ENCODE assay signal across 22 mouse cellular contexts in genomic region chr11:70265819-70266218, GRCm38 (mm10). TPM values are rescaled to one million over a fixed set of nuclear protein-coding genes. Genes with fewer than 3 reads are reported as not detected.
A peak's percentile ranks its signal among the peaks of the same experiment; 100 is the strongest.
DNase-seq lines count a peak whose midpoint lies in the region; ATAC-seq and TF ChIP-seq lines count a peak whose summit lies in the region.
"Had no signal": no experiment of that assay in that cellular context is flagged by ENCODE, and none has a peak within 500 bp of the region (broad histone marks: within the 10 kb centered on the region; RNA-seq: fewer than 3 reads in every experiment).

No protein-coding gene starts in this region.

- no peak for ATAC-seq in embryonic facial prominence, embryonic 13.5 days (ENCODE audit: insufficient number of reproducible peaks, insufficient read depth, low FRiP score, low TSS enrichment, low read depth)
- ATAC-seq in heart, embryonic 15.5 days (replicated peaks; ENCODE audit: insufficient number of reproducible peaks, insufficient read depth, low FRiP score, low read depth): no peak
- no peak for ATAC-seq in heart, embryonic 11.5 days (replicated peaks; ENCODE audit: insufficient number of reproducible peaks, low FRiP score, low TSS enrichment)
- ATAC-seq: forebrain, embryonic 15.5 days had no signal

- H3K36me3 ChIP-seq in embryonic facial prominence, embryonic 13.5 days: no peaks in the 10 kb centered on the region
- no peaks in the 10 kb centered on the region for H3K36me3 ChIP-seq in embryonic facial prominence, embryonic 10.5 days (replicated peaks)
- H3K36me3 ChIP-seq in heart, embryonic 15.5 days: no peaks in the 10 kb centered on the region
- H3K36me3 ChIP-seq in heart, embryonic 11.5 days (ENCODE audit: control insufficient read depth, insufficient read depth, low read length): no peaks in the 10 kb centered on the region
- H3K36me3 ChIP-seq in thymus, adult 2 months (ENCODE audit: control insufficient read depth, insufficient read depth, low read length): no peaks in the 10 kb centered on the region
- H3K36me3 ChIP-seq: forebrain, embryonic 10.5 days; forebrain, embryonic 15.5 days; heart, embryonic 10.5 days; hindbrain, embryonic 10.5 days; hindbrain, embryonic 15.5 days; lung, embryonic 15.5 days; midbrain, embryonic 12.5 days; neural tube, embryonic 12.5 days had no signal

- TF ChIP-seq CTCF in thymus, adult 2 months (IDR thresholded peaks at IDR 0.05; ENCODE audit: borderline replicate concordance, control insufficient read depth, extremely low read depth, insufficient read depth, low read length, poor library complexity): no peak

- no peak overlapping the region for H3K4me2 ChIP-seq in embryonic facial prominence, embryonic 13.5 days
- H3K4me2 ChIP-seq in heart, embryonic 15.5 days: no peak overlapping the region
- no peak overlapping the region for H3K4me2 ChIP-seq in heart, embryonic 11.5 days
- H3K4me2 ChIP-seq: forebrain, embryonic 15.5 days; hindbrain, embryonic 15.5 days; liver, embryonic 11.5 days; lung, embryonic 15.5 days; midbrain, embryonic 12.5 days; neural tube, embryonic 12.5 days had no signal

- peak overlapping the region; percentile 39; the same call in 1 of the 2 replicates for H3K27ac ChIP-seq in embryonic facial prominence, embryonic 13.5 days
- no peak overlapping the region for H3K27ac ChIP-seq in embryonic facial prominence, embryonic 10.5 days (replicated peaks)
- peak overlapping the region; percentile 36; the same call in 1 of the 2 replicates for H3K27ac ChIP-seq in heart, embryonic 15.5 days
- H3K27ac ChIP-seq in heart, embryonic 11.5 days (ENCODE audit: low read depth, low read length): no peak overlapping the region
- H3K27ac ChIP-seq in thymus, adult 2 months (ENCODE audit: control insufficient read depth, insufficient read depth, low read length): peak overlapping the region; percentile 91
- H3K27ac ChIP-seq: forebrain, embryonic 10.5 days; forebrain, embryonic 15.5 days; heart, embryonic 10.5 days; hindbrain, embryonic 10.5 days; hindbrain, embryonic 15.5 days; lung, embryonic 15.5 days; midbrain, embryonic 12.5 days; neural tube, embryonic 12.5 days had no signal

- no peak overlapping the region for H3K9ac ChIP-seq in embryonic facial prominence, embryonic 13.5 days
- no peak overlapping the region for H3K9ac ChIP-seq in heart, embryonic 15.5 days
- H3K9ac ChIP-seq in heart, embryonic 11.5 days (ENCODE audit: low read depth, low read length): no peak overlapping the region
- H3K9ac ChIP-seq: forebrain, embryonic 15.5 days; hindbrain, embryonic 15.5 days; lung, embryonic 15.5 days; midbrain, embryonic 12.5 days; neural tube, embryonic 12.5 days had no signal

- H3K4me1 ChIP-seq in embryonic facial prominence, embryonic 13.5 days: no peaks in the 10 kb centered on the region; the same call in 1 of the 2 replicates
- H3K4me1 ChIP-seq in embryonic facial prominence, embryonic 10.5 days: no peaks in the 10 kb centered on the region
- H3K4me1 ChIP-seq in heart, embryonic 15.5 days (replicated peaks): peaks cover 11% of the 10 kb centered on the region
- H3K4me1 ChIP-seq in heart, embryonic 11.5 days (ENCODE audit: control insufficient read depth, insufficient read depth, low read length): peaks cover 3% of the 10 kb centered on the region; the same call in 1 of the 2 replicates
- peaks cover 22% of the 10 kb centered on the region for H3K4me1 ChIP-seq in thymus, adult 2 months (replicated peaks; ENCODE audit: control insufficient read depth, insufficient read depth, low read length)
- H3K4me1 ChIP-seq: forebrain, embryonic 10.5 days; forebrain, embryonic 15.5 days; hindbrain, embryonic 10.5 days; hindbrain, embryonic 15.5 days; midbrain, embryonic 12.5 days; neural tube, embryonic 12.5 days had no signal

- no peak overlapping the region for H3K4me3 ChIP-seq in embryonic facial prominence, embryonic 13.5 days
- no peak overlapping the region for H3K4me3 ChIP-seq in embryonic facial prominence, embryonic 10.5 days
- no peak overlapping the region for H3K4me3 ChIP-seq in heart, embryonic 15.5 days
- no peak overlapping the region for H3K4me3 ChIP-seq in heart, embryonic 11.5 days (ENCODE audit: low read depth, low read length)
- H3K4me3 ChIP-seq in thymus, adult 2 months (ENCODE audit: control insufficient read depth, insufficient read depth, low read length): no peak overlapping the region
- H3K4me3 ChIP-seq: forebrain, embryonic 10.5 days; forebrain, embryonic 15.5 days; heart, embryonic 10.5 days; hindbrain, embryonic 10.5 days; hindbrain, embryonic 15.5 days; lung, embryonic 15.5 days; midbrain, embryonic 12.5 days; myocyte; neural tube, embryonic 12.5 days had no signal

- WGBS in embryonic facial prominence, embryonic 13.5 days: 58% methylated on average over 4 of the region's 4 CpGs
- WGBS in embryonic facial prominence, embryonic 10.5 days: 78% methylated on average over 4 of the region's 4 CpGs
- 61% methylated on average over 4 of the region's 4 CpGs for WGBS in heart, embryonic 15.5 days
- 68% methylated on average over 4 of the region's 4 CpGs for WGBS in heart, embryonic 11.5 days (ENCODE audit: insufficient replicate concordance)
- 64% methylated on average over 4 of the region's 4 CpGs for WGBS in thymus, adult 2 months

- no peaks in the 10 kb centered on the region for H3K27me3 ChIP-seq in embryonic facial prominence, embryonic 13.5 days
- H3K27me3 ChIP-seq in embryonic facial prominence, embryonic 10.5 days (replicated peaks; ENCODE audit: low read depth, poor library complexity, severe bottlenecking): no peaks in the 10 kb centered on the region
- no peaks in the 10 kb centered on the region for H3K27me3 ChIP-seq in heart, embryonic 15.5 days
- no peaks in the 10 kb centered on the region for H3K27me3 ChIP-seq in heart, embryonic 11.5 days (ENCODE audit: control insufficient read depth, insufficient read depth, low read length)
- H3K27me3 ChIP-seq in thymus, adult 2 months (ENCODE audit: control insufficient read depth, insufficient read depth, low read length): no peaks in the 10 kb centered on the region
- H3K27me3 ChIP-seq: forebrain, embryonic 15.5 days; hindbrain, embryonic 15.5 days; lung, embryonic 15.5 days; neural tube, embryonic 12.5 days had no signal

- TF ChIP-seq POLR2A in thymus, adult 2 months (IDR thresholded peaks at IDR 0.05; ENCODE audit: control insufficient read depth, extremely low read depth, insufficient read depth, low read length, poor library complexity): no peak

- H3K9me3 ChIP-seq in embryonic facial prominence, embryonic 13.5 days: no peaks in the 10 kb centered on the region
- H3K9me3 ChIP-seq in embryonic facial prominence, embryonic 10.5 days: no peaks in the 10 kb centered on the region
- H3K9me3 ChIP-seq in heart, embryonic 15.5 days (replicated peaks): no peaks in the 10 kb centered on the region
- no peaks in the 10 kb centered on the region for H3K9me3 ChIP-seq in heart, embryonic 11.5 days (replicated peaks; ENCODE audit: control insufficient read depth, low read length)
- H3K9me3 ChIP-seq: forebrain, embryonic 10.5 days; forebrain, embryonic 15.5 days; heart, embryonic 10.5 days; hindbrain, embryonic 10.5 days; hindbrain, embryonic 15.5 days; lung, embryonic 15.5 days; midbrain, embryonic 12.5 days; neural tube, embryonic 12.5 days had no signal

- DNase-seq in embryonic facial prominence, embryonic 10.5 days (ENCODE audit: low spot score): no peak
- no peak for DNase-seq in thymus, adult 2 months
- DNase-seq in thymus, postnatal 4 days: no peak
- DNase-seq in cerebellum, postnatal 25 days: no peak
- DNase-seq: adrenal gland, adult 2 months; adrenal gland, postnatal 36 days; cerebellum, adult 18-20 months; layer of hippocampus, adult 9-11 months had no signal

RNA-seq across cellular contexts. Expression of gene Alox12, which starts 10.7 kb away (rescaled TPM):
- 6.7 and 7.6 TPM in 2 replicates for polyA plus RNA-seq in embryonic facial prominence, embryonic 13.5 days (2015; fragmentation: Nextera tagmentation; extraction: Ambion mirVana)
- polyA plus RNA-seq in embryonic facial prominence, embryonic 10.5 days (2016; fragmentation: Nextera tagmentation; extraction: Ambion mirVana): 2.7 and 3.9 TPM in 2 replicates
- polyA plus RNA-seq in heart, embryonic 15.5 days (2015; fragmentation: Nextera tagmentation; extraction: Ambion mirVana): 4.1 TPM in 2 replicates
- polyA plus RNA-seq in heart, embryonic 11.5 days (2014; fragmentation: Nextera tagmentation; extraction: Ambion mirVana): 5.8 and 6.1 TPM in 2 replicates
- polyA plus RNA-seq in thymus, adult 2 months (2012; rRNA removed): 0.68 and 1.2 TPM in 2 replicates
- polyA plus RNA-seq: activated CD4-positive, CD25-positive, alpha-beta regulatory T cell, adult 4 months had no signal

RNA-seq across cellular contexts. Expression of gene Rnasek, which starts 26.2 kb away (rescaled TPM):
- 168 and 170 TPM in 2 replicates for polyA plus RNA-seq in embryonic facial prominence, embryonic 13.5 days (2015; fragmentation: Nextera tagmentation; extraction: Ambion mirVana)
- polyA plus RNA-seq in embryonic facial prominence, embryonic 10.5 days (2016; fragmentation: Nextera tagmentation; extraction: Ambion mirVana): 96.4 and 106 TPM in 2 replicates
- 198 and 215 TPM in 2 replicates for polyA plus RNA-seq in heart, embryonic 15.5 days (2015; fragmentation: Nextera tagmentation; extraction: Ambion mirVana)
- polyA plus RNA-seq in heart, embryonic 11.5 days (2014; fragmentation: Nextera tagmentation; extraction: Ambion mirVana): 170 and 183 TPM in 2 replicates
- polyA plus RNA-seq in thymus, adult 2 months (2012; rRNA removed): 173 and 186 TPM in 2 replicates

RNA-seq across cellular contexts. Expression of gene Gm21988, which starts 26.2 kb away (rescaled TPM):
- polyA plus RNA-seq in embryonic facial prominence, embryonic 13.5 days (2015; fragmentation: Nextera tagmentation; extraction: Ambion mirVana): 11.7 and 13.9 TPM in 2 replicates
- 7.9 and 10.7 TPM in 2 replicates for polyA plus RNA-seq in embryonic facial prominence, embryonic 10.5 days (2016; fragmentation: Nextera tagmentation; extraction: Ambion mirVana)
- polyA plus RNA-seq in heart, embryonic 15.5 days (2015; fragmentation: Nextera tagmentation; extraction: Ambion mirVana): 7.3 and 10.3 TPM in 2 replicates
- polyA plus RNA-seq in heart, embryonic 11.5 days (2014; fragmentation: Nextera tagmentation; extraction: Ambion mirVana): 7.7 and 9.3 TPM in 2 replicates
- polyA plus RNA-seq in thymus, adult 2 months (2012; rRNA removed): 11.1 and 11.6 TPM in 2 replicates

RNA-seq across cellular contexts. Expression of gene 0610010K14Rik, which starts 28.1 kb away (rescaled TPM):
- 188 and 200 TPM in 2 replicates for polyA plus RNA-seq in embryonic facial prominence, embryonic 13.5 days (2015; fragmentation: Nextera tagmentation; extraction: Ambion mirVana)
- polyA plus RNA-seq in embryonic facial prominence, embryonic 10.5 days (2016; fragmentation: Nextera tagmentation; extraction: Ambion mirVana): 210 and 215 TPM in 2 replicates
- 107 and 113 TPM in 2 replicates for polyA plus RNA-seq in heart, embryonic 15.5 days (2015; fragmentation: Nextera tagmentation; extraction: Ambion mirVana)
- polyA plus RNA-seq in heart, embryonic 11.5 days (2014; fragmentation: Nextera tagmentation; extraction: Ambion mirVana): 129 and 132 TPM in 2 replicates
- 150 and 153 TPM in 2 replicates for polyA plus RNA-seq in thymus, adult 2 months (2012; rRNA removed)

RNA-seq across cellular contexts. Expression of gene Bcl6b, which starts 36.2 kb away (rescaled TPM):
- polyA plus RNA-seq in embryonic facial prominence, embryonic 13.5 days (2015; fragmentation: Nextera tagmentation; extraction: Ambion mirVana): 11.1 and 11.3 TPM in 2 replicates
- 5.0 and 7.2 TPM in 2 replicates for polyA plus RNA-seq in embryonic facial prominence, embryonic 10.5 days (2016; fragmentation: Nextera tagmentation; extraction: Ambion mirVana)
- 18.1 and 19.8 TPM in 2 replicates for polyA plus RNA-seq in heart, embryonic 15.5 days (2015; fragmentation: Nextera tagmentation; extraction: Ambion mirVana)
- 11.9 and 13.0 TPM in 2 replicates for polyA plus RNA-seq in heart, embryonic 11.5 days (2014; fragmentation: Nextera tagmentation; extraction: Ambion mirVana)
- polyA plus RNA-seq in thymus, adult 2 months (2012; rRNA removed): 0.97 and 1.6 TPM in 2 replicates

Comparison
In these comparisons a context has a peak if more than half of its experiments do, and no peak if none do; other contexts are left out.
1. H3K27ac ChIP-seq: peak in embryonic facial prominence, embryonic 13.5 days (single experiment), heart, embryonic 15.5 days (single experiment) and thymus, adult 2 months (single experiment); none in embryonic facial prominence, embryonic 10.5 days (single experiment) and heart, embryonic 11.5 days (single experiment).